Mouse (Mus musculus): Measurements from ENCODE around the gene Cul4a.

GRCm38 (mm10) chr8:13111917-13112316 is 6.5 kb downstream of the Cul4a start:
- TF ChIP-seq CTCF (IDR thresholded peaks at IDR 0.05; ENCODE audit: insufficient read depth, low read depth, low read length) (no peak), POLR2A (IDR thresholded peaks at IDR 0.05; ENCODE audit: insufficient read depth, low read depth, low read length) (no peak)

Data from olfactory bulb, adult 2 months (tissue).